Mouse (Mus musculus) liver, embryonic 15.5 days (tissue): Measurements from ENCODE around the gene Brca1. TPM values are rescaled to one million over a fixed set of nuclear protein-coding genes. Genes with fewer than 3 reads are reported as not detected.
A peak's percentile ranks its signal among the peaks of the same experiment; 100 is the strongest.

Experiments
- ATAC-seq: fragments of 200-750 bp; cut with Nextera tagmentation; 2 replicates; pipeline ENCODE4 v1.8.0; 2017; ENCODE audit warnings: moderate number of reproducible peaks, mild to moderate bottlenecking, moderate library complexity; ENCODE audit not compliant: insufficient read depth
- H3K27ac ChIP-seq: fragments of 300-500 bp; sonication (generic); replicated peaks from 2 replicates; pipeline ENCODE4 v1.5.1; 2015; ENCODE audit warnings: mild to moderate bottlenecking, inconsistent platforms
- H3K27me3 ChIP-seq: fragments of 300-500 bp; sonication (generic); 2 replicates; pipeline ENCODE4 v1.6.1; 2015; ENCODE audit warnings: mild to moderate bottlenecking, inconsistent platforms
- H3K36me3 ChIP-seq: fragments of 300-500 bp; sonication (generic); replicated peaks from 2 replicates; pipeline ENCODE4 v1.6.1; 2015; ENCODE audit warnings: moderate library complexity, mild to moderate bottlenecking, inconsistent platforms
- H3K4me1 ChIP-seq: fragments of 300-500 bp; sonication (generic); replicated peaks from 2 replicates; pipeline ENCODE4 v1.6.1; 2015; ENCODE audit warnings: inconsistent platforms
- H3K4me2 ChIP-seq: fragments of 300-500 bp; sonication (generic); 2 replicates; pipeline ENCODE4 v1.6.1; 2015; ENCODE audit warnings: moderate library complexity, mild to moderate bottlenecking, inconsistent platforms
- H3K4me3 ChIP-seq: fragments of 300-500 bp; sonication (generic); replicated peaks from 2 replicates; pipeline ENCODE4 v1.5.1; 2015; ENCODE audit warnings: mild to moderate bottlenecking, inconsistent platforms
- H3K9ac ChIP-seq: fragments of 300-500 bp; sonication (generic); 2 replicates; pipeline ENCODE4 v1.6.1; 2015; ENCODE audit warnings: moderate library complexity, mild to moderate bottlenecking, inconsistent platforms
- H3K9me3 ChIP-seq: fragments of 300-500 bp; sonication (generic); replicated peaks from 2 replicates; pipeline ENCODE4 v1.6.1; 2016; ENCODE audit warnings: inconsistent platforms
- WGBS: fragments of 180-500 bp; shearing (Covaris S2); methylation state at CpG from one replicate; pipeline ENCODE4 v1.1.7; 2015; ENCODE audit warnings: mixed read lengths; ENCODE audit not compliant: insufficient replicate concordance; 5-methylcytosine and 5-hydroxymethylcytosine counted together
- polyA plus RNA-seq: library from polyadenylated mRNA; unstranded; fragments of >200 nt; fragmentation: Nextera tagmentation; extraction: Ambion mirVana; gene quantifications from 2 replicates; pipeline ENCODE4 v1.2.1, GENCODE M21; 2015

Gene Brca1
- polyA plus RNA-seq, 1 experiment from 2014 or later = 11.5 TPM

DNA sequence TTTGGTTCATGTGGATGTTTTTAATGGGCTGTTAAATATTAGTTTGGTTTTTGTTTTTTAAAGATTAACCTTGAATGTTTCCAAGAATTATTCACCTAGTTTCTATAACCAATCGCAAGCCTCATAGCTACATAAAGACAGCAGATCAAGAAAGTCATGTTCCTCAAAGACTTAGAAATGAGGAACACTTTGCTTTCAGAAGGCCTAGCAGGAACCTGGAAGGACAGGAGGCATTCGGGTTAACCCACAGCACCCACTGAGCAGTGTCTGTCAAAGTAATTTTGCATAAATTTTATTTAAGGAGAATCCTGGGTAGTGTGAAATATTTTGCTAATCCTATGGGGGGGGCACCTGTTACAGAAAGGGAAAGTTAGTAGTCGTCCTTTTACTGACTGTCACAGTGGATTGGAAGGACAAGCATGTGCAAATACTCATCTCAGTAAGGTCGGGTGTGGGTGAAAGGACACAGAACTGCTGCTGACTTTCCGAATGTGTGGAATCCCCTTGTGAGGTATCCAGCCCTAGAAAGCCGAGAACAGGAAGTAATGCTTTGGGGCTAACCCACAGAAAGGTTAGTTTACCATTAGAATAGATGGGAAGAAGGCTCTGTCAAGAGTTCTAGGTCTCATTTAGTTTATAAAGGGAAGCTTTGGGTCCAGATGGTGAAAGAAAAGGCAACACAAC is 29.5 kb upstream of the Brca1 start:
- no peak for ATAC-seq
- Histone ChIP-seq H3K27me3 (no peaks in the 10 kb centered on the region), H3K4me3 (no peak overlapping the region), H3K9ac (no peak overlapping the region), H3K4me2 (no peak overlapping the region), H3K27ac (peak overlapping the region; percentile 58), H3K9me3 (no peaks in the 10 kb centered on the region), H3K36me3 (peaks cover 55% of the 10 kb centered on the region), H3K4me1 (peaks cover 14% of the 10 kb centered on the region)
- WGBS = 50% methylated on average over 6 of the region's 6 CpGs

DNA sequence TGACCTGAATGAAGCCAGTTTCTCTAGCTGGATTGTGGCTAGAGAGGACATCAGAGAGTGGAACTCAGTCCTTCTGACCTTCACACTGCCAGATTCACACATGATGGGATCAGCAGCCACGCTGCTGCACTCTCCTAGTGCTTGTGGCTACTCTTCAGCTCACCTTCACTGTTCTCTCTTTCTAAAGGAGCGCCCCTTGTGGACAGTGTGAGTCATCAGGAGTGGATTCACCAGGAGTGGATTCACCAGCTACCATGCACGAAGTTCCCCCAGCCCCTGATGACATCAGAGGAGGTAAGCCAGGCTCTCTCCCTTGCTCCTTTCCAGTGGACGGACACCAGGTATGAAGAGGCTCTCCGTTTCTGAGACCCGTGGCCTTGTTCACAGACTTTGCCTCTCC is 24.4 kb upstream of the Brca1 start:
- Histone ChIP-seq H3K9me3 (no peaks in the 10 kb centered on the region), H3K36me3 (peaks cover 97% of the 10 kb centered on the region), H3K4me3 (no peak overlapping the region), H3K27me3 (no peaks in the 10 kb centered on the region), H3K9ac (no peak overlapping the region), H3K27ac (no peak overlapping the region), H3K4me1 (peaks cover 1% of the 10 kb centered on the region; the same call in 1 of the 2 replicates), H3K4me2 (no peak overlapping the region)
- ATAC-seq = no peak
- 77% methylated on average over 6 of the region's 6 CpGs for WGBS

DNA sequence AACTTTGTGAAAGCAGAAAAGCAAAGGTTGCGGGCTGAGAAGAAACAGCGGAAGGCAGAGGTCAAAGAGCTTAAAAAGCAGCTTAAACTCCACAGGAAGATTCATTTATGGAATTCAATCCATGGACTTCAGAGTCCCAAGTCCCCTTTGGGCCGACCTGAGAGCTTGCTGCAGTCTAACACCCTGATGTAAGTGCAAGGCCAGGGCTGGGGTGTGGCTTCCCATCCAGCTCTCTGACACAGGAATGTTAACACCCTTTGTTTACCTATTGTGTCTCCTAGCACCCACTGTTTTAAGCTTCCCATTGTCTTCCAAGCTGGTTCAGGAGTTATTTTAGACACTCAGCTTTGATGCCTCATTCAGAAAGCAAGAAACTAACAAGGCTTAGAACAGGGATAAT is 16.7 kb upstream of the Brca1 start:
- WGBS = 83% methylated on average over 3 of the region's 3 CpGs
- Histone ChIP-seq H3K9me3 (no peaks in the 10 kb centered on the region), H3K9ac (no peak overlapping the region), H3K27me3 (no peaks in the 10 kb centered on the region), H3K36me3 (peaks cover 96% of the 10 kb centered on the region), H3K4me2 (no peak overlapping the region), H3K27ac (no peak overlapping the region), H3K4me3 (no peak overlapping the region), H3K4me1 (no peaks in the 10 kb centered on the region)
- ATAC-seq = no peak

DNA sequence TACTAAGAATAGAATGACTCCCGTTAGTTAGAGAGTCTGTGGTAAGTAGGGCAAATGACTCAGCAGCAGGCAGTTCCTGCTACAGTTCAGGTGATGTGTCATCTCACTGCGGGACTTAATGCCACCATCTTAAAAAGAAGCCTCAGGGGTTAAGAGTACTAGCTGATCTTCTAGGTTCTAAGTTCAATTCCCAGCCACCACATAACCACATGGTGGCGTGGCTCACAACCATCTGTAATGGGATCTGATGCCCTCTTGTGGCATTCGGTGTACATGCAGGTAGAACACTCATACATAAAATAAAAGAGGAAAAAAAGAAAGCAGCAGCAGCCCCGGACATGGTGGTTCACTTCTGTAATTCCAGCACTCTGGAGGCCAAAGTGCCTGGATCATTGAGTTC is 10.6 kb upstream of the Brca1 start:
- H3K9me3 ChIP-seq = no peaks in the 10 kb centered on the region
- no peak overlapping the region for H3K4me3 ChIP-seq
- WGBS = 16% methylated on average over 5 of the region's 5 CpGs
- no peaks in the 10 kb centered on the region for H3K27me3 ChIP-seq
- no peak overlapping the region for H3K27ac ChIP-seq
- peaks cover 11% of the 10 kb centered on the region for H3K4me1 ChIP-seq
- no peak overlapping the region for H3K9ac ChIP-seq
- peaks cover 94% of the 10 kb centered on the region for H3K36me3 ChIP-seq
- peak; percentile 30; the same call in 1 of the 2 replicates for ATAC-seq
- no peak overlapping the region for H3K4me2 ChIP-seq

DNA sequence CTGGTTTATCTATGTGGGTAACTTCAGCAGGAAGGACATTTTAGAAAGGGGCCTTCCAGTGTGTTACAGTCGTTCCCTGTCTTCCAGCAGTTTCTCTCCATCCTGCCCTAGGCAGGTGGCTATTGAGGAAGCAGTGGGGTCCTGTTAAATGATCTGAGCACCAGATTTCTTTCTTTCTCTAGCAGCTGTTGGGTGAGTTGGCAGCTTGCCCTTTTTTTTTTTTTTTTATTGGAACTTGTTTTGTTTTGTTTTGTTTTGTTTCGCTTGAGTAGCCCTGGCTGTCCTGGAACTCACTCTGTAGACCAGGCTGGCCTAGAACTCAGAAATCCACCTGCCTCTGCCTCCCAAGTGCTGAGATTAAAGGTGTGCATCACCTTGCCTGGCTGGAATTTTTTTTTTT is 5.2 kb upstream of the Brca1 start:
- WGBS = 72% methylated on average over 2 of the region's 2 CpGs
- peak overlapping the region; percentile 45 for H3K27ac ChIP-seq
- no peak for ATAC-seq
- no peak overlapping the region; the same call in 1 of the 2 replicates for H3K4me2 ChIP-seq
- no peaks in the 10 kb centered on the region for H3K27me3 ChIP-seq
- no peaks in the 10 kb centered on the region for H3K9me3 ChIP-seq
- H3K4me3 ChIP-seq = no peak overlapping the region
- peaks cover 34% of the 10 kb centered on the region for H3K4me1 ChIP-seq
- no peak overlapping the region for H3K9ac ChIP-seq
- peaks cover 66% of the 10 kb centered on the region for H3K36me3 ChIP-seq

DNA sequence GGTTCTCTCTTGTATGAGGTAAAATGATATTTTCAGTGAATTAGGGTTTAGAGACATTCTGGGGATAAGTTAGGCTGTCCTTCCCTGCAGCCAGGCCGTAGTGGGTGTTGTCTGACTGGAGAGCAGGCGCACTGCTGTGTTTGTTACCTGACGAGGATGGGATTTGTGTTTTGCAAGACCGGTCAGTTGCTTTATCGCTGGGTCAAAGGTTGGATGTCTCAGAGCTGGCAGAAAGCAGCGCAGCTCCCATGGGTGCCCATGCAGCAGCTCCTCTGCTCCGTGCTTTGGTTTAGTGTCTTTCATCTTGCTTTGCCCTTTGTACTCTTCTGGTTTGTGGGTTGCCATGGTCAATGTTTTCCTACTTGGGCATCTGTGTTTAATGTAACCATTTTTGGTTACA is 4.8 kb upstream of the Brca1 start:
- Histone ChIP-seq H3K9me3 (no peaks in the 10 kb centered on the region), H3K27ac (peak overlapping the region; percentile 45), H3K4me3 (no peak overlapping the region), H3K27me3 (no peaks in the 10 kb centered on the region), H3K36me3 (peaks cover 62% of the 10 kb centered on the region), H3K4me2 (no peak overlapping the region; the same call in 1 of the 2 replicates), H3K4me1 (peaks cover 34% of the 10 kb centered on the region), H3K9ac (no peak overlapping the region)
- 75% methylated on average over 7 of the region's 7 CpGs for WGBS
- ATAC-seq = no peak

DNA sequence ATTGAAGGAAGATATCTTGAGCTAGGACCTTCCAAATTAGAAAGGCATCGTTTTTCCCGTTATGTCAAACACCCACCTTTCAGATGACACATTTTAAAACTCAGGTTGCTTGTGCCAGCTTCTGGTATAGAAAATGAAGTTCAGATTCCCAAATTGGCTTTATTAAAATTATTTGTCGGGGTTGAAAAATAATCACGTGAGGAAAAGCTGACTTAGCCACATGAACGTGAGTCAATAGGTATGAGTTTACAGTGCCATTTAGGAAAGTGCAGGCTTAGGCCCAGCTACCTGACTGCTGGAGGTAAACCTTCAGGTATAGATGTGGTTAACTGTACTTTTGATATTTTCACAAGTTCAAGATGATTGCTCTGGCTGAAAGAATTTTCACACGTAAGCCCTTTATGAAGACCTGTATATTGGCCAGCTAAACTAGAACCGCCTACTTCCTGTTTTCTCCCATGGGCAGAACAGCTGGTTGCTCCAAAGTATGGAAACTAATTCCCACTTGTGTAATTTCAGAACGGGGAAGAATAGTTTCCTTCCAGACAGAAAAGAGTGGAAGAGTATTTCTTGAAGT is 1.7 kb upstream of the Brca1 start:
- no peaks in the 10 kb centered on the region for H3K9me3 ChIP-seq
- peaks cover 54% of the 10 kb centered on the region for H3K4me1 ChIP-seq
- no peak for ATAC-seq
- H3K27ac ChIP-seq = peak overlapping the region; percentile 95
- peak overlapping the region; percentile 85 for H3K4me3 ChIP-seq
- H3K4me2 ChIP-seq = peak overlapping the region; percentile 76
- H3K27me3 ChIP-seq = no peaks in the 10 kb centered on the region
- peaks cover 46% of the 10 kb centered on the region for H3K36me3 ChIP-seq
- WGBS = 4% methylated on average over 8 of the region's 8 CpGs
- H3K9ac ChIP-seq = peak overlapping the region; percentile 93

DNA sequence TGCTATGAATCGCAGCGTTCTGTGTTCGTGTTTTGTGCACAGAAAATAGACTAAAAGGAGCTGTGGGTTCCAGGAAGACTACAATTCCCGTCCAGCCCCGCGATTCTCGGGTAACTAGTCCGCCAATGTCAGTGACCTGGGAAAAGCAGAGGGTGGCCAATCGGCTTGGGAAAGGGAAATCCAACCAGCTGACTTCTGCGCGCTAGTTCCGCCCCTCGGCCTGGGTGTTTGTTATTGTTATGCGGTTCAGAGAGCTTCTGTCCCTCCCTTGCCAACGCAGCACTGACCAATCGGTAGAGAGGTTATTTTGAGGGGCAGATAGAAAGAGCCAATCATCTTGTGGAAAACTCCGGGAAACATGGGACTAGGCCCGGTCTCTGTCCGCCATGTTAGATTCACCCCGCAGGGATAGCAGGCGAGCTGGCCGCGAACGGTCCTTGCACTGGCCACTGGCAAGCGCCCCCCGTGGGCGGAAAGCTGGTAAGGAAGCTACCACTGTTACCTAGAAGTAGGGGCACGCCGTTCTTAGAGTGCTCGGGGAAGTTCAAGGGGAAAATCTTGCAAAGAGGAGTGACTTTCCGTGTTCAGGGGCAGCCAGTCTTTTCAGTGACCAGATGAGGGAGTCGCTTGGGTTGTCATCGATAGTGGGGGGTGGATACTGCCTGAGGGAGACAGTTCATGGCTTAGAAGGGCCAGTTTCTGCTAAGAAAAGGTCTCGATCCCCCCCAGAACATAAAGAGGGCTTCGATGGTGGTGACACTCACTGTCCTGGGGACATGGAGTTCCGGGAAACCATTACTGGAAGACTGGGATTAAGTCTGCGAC is 933 bp upstream of the Brca1 start:
- peak overlapping the region; percentile 85 for H3K4me3 ChIP-seq
- whole genome bisulfite sequencing = under 1% methylated on average over 37 of the region's 37 CpGs
- peak; percentile 93 for ATAC-seq
- H3K4me1 ChIP-seq = peaks cover 49% of the 10 kb centered on the region
- H3K27me3 ChIP-seq = no peaks in the 10 kb centered on the region
- H3K27ac ChIP-seq = peak overlapping the region; percentile 95
- H3K36me3 ChIP-seq = peaks cover 46% of the 10 kb centered on the region
- H3K9me3 ChIP-seq = no peaks in the 10 kb centered on the region
- peak overlapping the region; percentile 93 for H3K9ac ChIP-seq
- H3K4me2 ChIP-seq = peak overlapping the region; percentile 76

DNA sequence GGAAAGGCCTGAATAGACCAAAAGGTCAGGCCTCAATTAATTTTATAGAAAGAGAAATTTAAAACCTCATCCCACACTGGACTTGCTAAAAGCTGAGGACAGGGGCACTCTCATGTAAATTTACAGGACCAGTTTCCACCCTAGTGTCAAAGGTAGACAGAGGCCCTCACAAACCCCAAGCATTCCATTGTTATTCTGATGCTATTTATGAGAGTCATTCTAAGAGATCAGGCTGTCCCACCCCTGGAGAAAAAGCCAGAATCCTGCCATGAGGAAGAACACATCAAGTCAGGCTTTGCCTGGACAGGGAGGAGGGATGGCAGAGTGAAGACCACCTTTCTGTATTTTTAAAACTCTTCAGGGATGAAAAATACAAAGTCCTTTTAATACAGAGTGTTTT is 3.2 kb downstream of the Brca1 start:
- no peak for ATAC-seq

DNA sequence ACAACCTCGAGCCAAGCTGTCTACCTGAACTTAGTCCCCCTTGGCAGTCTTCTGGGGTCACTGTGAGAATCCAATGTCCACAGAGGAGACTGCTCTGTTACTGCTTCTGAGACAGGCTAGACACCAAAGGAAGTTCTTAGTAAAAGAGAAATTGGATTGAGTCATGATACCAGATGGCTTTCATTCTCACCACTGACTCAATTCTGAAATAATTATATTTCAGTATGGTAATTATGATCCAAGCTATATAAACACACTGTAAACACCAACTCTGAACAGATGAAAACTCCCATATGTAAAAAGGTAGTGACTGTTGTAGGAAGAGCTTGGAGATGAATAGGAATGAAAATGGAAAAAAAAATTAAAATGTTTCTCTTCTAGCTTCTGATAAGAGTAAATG is 7.6 kb downstream of the Brca1 start:
- H3K4me3 ChIP-seq = no peak overlapping the region
- ATAC-seq = no peak
- H3K27me3 ChIP-seq = no peaks in the 10 kb centered on the region
- H3K9me3 ChIP-seq = no peaks in the 10 kb centered on the region
- no peak overlapping the region for H3K27ac ChIP-seq
- WGBS = 77% methylated on average over 1 of the region's 1 CpGs
- peaks cover 1% of the 10 kb centered on the region for H3K4me1 ChIP-seq
- H3K4me2 ChIP-seq = no peak overlapping the region
- peaks cover 92% of the 10 kb centered on the region for H3K36me3 ChIP-seq
- H3K9ac ChIP-seq = no peak overlapping the region

More for the DNA sequence above, 3.2 kb downstream of the Brca1 start:
- H3K27me3 ChIP-seq = no peaks in the 10 kb centered on the region
- no peak overlapping the region for H3K27ac ChIP-seq
- H3K4me2 ChIP-seq = no peak overlapping the region
- H3K4me3 ChIP-seq = no peak overlapping the region
- H3K9ac ChIP-seq = 0 out of 2 replicates have a peak overlapping the region, but pooled peaks have one; percentile 9
- H3K4me1 ChIP-seq = peaks cover 22% of the 10 kb centered on the region
- H3K36me3 ChIP-seq = peaks cover 61% of the 10 kb centered on the region
- H3K9me3 ChIP-seq = no peaks in the 10 kb centered on the region

DNA sequence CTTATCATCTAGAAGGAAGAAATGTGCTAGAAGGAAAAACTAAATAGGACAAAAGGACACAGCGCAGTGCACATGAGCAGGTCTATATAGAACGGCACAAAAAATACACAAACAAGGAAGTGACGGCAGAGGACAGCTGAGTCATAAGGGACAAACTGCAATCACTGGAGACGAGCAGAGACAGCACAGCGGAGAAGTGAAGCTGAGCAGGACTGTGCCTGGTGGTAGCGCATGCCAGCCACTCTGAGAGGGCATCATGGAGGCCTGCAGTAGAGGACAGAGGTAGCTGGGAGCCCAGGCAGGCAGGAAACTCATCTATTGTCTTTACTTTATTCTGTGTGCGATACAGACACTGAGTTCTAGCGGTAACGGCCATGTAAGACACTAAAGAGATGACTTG is 8.2 kb downstream of the Brca1 start:
- Histone ChIP-seq H3K36me3 (peaks cover 92% of the 10 kb centered on the region), H3K4me1 (no peaks in the 10 kb centered on the region; the same call in 1 of the 2 replicates), H3K4me2 (no peak overlapping the region), H3K9me3 (no peaks in the 10 kb centered on the region), H3K9ac (no peak overlapping the region), H3K27me3 (no peaks in the 10 kb centered on the region), H3K4me3 (no peak overlapping the region), H3K27ac (no peak overlapping the region)
- 75% methylated on average over 9 of the region's 9 CpGs for WGBS
- ATAC-seq = no peak
